Mouse (Mus musculus): ENCODE measurements at regions not wholly inside any gene's neighbourhood (a gene's known extent, or its start where the extent isn't known, plus 50 kb on each side); places are given as distances from the start of the nearest gene placed in this dataset.

GRCm38 (mm10) chr8:98613834-98614428, 802.3 kb downstream of the Cdh8 start:
- DNase-seq (ENCODE audit: low spot score in 2 of 2) = no peak

GRCm38 (mm10) chr8:98572597-98573514, 843.4 kb downstream of the Cdh8 start:
- DNase-seq (ENCODE audit: low spot score in 2 of 2) = peak; percentile 50 to 56

DNA sequence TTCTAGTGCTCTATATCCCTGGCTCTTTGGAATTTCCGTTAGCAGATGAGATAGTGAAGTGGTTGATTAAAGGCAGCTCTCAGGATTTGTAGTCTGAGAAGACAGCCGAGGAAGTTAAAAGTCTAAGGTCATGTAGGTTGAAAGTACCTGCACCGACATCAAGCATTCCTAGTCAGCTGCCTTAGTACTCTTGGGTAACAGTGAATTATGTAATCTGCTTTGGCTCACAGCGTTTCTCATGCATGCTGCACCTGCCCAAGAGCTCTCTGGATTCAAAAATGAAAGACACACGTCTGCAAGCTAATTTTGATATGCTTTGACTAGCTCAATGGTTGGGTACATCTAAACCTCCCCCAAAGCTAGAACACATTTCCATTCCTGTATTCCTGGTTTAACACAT, 849.6 kb downstream of the Cdh8 start:
- no peak for DNase-seq (ENCODE audit: low spot score in 2 of 2)

DNA sequence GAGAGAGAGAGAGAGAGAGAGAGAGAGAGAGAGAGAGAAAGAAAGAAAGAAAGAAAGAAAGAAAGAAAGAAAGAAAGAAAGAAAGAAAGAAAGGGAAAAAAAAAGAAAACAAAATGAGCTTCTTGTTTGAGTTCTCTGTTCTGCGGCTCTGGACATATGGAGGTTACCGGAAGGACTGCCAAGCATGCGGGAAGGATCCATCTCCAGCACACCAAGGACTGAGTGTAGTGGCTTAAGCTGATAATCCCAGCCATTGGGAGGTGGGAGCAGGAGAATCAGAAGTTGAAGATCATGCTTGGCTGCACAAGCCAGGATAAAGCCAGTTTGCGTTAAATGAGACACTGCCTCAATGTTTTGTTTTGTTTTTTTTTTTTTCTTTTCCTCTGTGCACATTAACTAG, 897.8 kb downstream of the Cdh8 start:
- DNase-seq (ENCODE audit: low spot score in 2 of 2) = no peak

- DNase-seq (ENCODE audit: low spot score in 2 of 2) = no peak
These were observed 901.0 kb downstream of the Cdh8 start for GRCm38 (mm10) chr8:98515246-98515645.

DNA sequence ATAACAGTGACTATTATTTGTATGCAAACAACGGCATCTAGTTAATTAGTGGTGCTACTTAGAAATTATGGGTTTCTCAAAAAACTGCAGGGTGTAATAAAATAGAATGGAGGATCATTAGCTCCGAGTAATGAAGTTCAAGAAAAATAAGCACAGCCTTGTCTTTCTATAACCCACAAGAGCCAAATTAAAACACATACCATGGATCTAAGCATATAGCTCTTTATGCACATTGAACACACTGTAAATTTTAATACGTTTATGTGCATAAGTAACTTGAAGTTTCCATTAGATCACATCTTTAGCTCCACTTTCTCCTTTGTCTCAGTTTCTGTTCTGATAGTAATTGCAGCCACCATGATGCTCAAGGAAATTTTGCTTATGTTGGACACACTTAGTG, 919.5 kb downstream of the Cdh8 start:
- DNase-seq (ENCODE audit: low spot score in 2 of 2) = no peak

DNA sequence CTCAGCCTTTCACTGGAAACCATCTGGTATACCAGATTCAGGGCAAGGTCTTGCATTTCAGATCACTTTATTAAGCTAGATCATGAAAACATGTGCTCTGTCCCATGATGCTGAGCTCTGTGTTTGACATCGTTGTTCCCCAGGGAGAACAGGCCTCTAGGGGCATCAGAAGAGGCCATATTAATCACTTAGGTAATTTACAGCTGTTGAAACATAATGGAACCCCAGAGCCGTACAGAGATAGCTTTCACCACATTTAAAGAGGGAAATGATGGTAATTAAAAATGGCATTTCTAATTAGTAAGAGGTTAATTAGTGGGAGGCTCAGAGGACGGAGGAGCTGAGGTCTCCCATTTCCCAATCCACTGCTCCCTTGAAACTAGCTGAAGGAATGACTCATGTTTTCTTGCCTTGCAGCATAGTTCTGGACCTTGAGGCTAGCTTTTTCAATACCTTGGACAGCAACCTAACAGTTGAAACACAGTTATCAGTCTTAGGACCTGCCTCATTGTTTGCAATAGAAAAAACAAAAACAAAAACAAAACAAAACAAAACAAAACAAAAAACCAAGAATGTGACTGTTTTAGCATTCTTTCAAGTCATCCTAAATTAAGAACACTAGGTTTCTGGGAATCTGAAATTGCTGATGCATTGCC, 952.8 kb downstream of the Cdh8 start:
- DNase-seq (ENCODE audit: low spot score in 2 of 2) = no peak

GRCm38 (mm10) chr8:98455539-98455938, 960.7 kb downstream of the Cdh8 start:
- no peak for DNase-seq (ENCODE audit: low spot score in 2 of 2)
